Mouse (Mus musculus) R1 (cell line): ENCODE measurements around the gene Krt27.

Experiments
- DNase-seq: peaks from one replicate; pipeline ENCODE4 v3.0.0-alpha.2; 2018; ENCODE audit warnings: low read depth, low spot score

Gene Krt27

DNA sequence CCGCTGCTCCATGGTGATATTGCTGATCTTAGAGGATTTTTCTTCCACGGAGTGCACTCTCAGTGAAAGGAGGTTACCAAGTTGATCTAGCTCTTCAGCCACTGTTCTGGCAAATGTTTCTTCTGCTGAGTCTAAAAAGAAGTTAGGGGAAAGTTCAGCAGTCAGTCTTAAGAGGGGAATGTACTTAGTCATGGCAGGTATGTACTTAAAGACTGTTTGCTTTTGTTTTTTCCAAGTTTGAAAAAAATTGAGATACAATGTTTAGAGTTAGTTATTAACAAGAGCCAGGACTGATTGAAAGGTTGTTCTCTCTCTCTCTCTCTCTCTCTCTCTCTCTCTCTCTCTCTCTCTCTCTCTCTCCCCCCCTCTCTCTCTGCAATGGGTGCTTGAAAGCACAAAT, 21.2 kb downstream of the Krt27 start:
- DNase-seq, result no peak

DNA sequence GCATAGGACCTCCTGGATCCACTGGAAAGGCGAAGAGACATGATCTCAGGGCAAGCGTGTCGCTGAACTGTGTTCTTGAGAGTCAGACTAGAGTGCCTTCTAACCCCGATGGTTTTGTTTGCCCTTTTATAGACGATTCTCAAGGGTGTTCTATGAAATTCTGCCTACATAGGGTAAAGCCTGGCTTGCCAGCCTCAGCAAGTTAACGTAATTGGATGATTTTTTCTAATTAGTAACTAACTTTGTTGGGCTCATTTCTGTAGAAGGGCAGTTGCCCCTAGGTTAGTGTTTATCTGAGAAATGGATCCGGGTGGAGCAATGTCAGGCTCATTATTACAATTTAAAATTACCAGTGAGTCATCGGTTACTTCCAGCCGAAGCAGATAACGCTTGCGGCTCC, 28.1 kb downstream of the Krt27 start, which contains the start of gene Krt25:
Gene Krt25 (minus strand): TSS at position 101 of the 400 bp plus-strand sequence.
- no peak for DNase-seq

DNA sequence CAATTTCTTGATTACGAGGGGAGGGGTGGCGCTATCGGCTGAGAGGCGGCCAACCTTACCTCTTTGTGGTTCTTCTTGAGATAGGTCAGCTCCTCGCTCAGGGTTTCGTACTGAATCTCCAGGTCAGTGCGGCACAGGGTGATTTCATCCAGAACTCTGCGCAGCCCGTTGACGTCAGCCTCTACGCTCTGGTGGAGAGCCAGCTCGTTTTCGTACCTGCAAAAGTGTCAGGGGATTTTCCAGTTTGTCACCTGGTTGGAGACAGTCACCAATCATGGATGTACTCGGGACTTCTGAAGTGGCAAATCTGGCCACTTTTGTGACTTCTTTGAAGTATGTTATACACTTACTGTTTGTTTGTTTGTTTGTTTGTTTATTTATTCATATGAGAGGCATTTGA, 29.8 kb downstream of the Krt27 start:
- no peak for DNase-seq

DNA sequence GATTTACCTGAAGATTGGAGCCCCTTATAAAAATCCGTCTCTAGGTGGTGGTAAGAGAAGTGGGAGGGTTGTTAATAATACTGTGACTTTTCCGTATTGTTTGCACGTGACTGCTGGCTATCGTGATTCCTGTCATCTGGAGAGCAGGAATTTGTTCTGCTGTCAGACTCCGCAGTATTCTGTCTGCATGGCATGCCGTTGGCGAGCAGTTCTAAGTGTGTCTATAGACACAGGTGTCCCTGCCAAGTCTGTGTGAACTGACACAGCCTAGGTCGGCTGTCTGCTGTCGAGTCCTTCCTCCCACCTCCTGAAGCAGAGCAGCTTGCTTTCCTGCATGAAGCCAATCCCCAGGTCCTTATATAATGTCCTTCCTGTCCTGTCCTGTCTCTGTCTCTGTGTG, 31.8 kb downstream of the Krt27 start:
- DNase-seq, result no peak

DNA sequence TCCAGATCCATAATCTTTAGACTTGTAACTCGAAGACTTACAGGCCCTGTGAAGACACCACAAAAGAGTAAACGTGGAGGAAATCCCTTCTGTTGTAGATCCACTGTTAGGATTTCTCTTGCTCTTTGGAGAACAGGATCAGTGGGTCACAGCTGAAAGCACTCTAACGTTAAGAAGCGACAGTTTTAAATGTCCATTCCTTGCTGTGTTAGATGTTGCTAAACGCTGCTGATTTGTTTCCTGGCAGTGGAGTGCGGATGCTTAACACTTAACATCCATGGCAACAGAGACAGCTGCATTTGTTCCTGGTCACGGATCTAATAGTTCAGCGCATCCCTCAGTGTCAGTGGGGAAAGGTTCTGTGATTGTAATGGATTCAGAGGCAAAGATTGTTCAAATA, 34.4 kb downstream of the Krt27 start:
- DNase-seq, result no peak

DNA sequence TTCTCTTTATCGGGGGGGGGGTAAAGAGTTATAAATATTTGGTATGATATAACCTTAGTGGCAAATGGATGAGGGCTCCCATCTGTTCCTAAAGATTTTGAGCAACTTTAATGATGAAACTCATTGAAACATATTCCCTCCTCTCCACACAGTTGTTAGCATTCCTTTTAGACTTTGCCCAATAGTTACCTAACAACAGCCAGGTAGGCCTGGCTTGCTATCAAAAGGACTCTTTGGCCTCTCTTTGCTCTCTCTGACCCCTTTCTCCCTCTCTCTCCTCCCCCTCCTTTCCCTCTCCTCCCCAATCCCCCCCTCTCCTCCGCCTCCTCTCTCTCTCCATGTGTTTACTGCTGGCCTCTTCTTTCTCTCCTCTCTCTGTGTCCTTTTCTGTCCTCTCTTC, 36.3 kb downstream of the Krt27 start:
- DNase-seq, result no peak

DNA sequence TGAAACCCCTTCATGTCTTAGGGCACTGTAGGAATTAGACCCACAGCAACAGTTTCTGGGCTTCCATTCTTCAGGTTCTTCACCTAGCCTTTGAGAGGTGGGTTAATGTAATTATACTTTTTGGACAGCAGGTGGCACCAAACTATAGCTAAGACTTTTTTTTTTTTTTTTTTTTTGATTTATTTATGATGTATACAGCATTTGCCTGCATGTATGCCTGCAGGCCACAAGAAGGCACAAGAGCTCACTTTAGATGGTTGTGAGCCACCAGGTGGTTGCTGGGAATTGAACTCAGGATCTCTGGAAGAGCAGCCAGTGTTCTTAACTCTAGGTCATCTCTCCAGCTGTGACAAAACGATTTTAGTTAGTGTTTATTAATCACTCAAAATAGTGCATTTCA, 40.0 kb downstream of the Krt27 start:
- peak; percentile 61 for DNase-seq

DNA sequence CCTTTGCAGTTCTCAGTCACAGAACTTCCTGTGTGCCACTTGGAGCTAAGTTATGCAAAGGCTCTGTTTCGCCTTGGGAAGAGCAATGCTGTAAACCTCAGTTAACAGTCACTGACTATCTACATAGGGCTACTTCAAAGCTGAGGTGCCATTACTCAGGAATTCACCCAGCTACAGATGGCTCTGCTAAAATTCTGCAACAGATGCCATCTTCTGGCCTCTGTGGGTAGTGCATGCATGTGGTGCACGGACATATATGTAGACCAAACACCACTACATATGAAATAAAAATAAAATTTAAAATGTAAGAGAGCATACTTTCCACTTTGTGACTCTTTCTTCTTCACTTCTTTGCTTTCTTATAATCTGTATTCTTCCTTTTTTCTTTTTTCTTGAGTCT, 43.3 kb downstream of the Krt27 start:
- peak; percentile 77 for DNase-seq
